Mouse (Mus musculus): ENCODE measurements around the gene Rap2c. TPM values are rescaled to one million over a fixed set of nuclear protein-coding genes. Genes with fewer than 3 reads are reported as not detected.

Rap2c gene
- 25.6 and 30.2 TPM in 2 replicates for polyA plus RNA-seq (2012; rRNA removed)

DNA sequence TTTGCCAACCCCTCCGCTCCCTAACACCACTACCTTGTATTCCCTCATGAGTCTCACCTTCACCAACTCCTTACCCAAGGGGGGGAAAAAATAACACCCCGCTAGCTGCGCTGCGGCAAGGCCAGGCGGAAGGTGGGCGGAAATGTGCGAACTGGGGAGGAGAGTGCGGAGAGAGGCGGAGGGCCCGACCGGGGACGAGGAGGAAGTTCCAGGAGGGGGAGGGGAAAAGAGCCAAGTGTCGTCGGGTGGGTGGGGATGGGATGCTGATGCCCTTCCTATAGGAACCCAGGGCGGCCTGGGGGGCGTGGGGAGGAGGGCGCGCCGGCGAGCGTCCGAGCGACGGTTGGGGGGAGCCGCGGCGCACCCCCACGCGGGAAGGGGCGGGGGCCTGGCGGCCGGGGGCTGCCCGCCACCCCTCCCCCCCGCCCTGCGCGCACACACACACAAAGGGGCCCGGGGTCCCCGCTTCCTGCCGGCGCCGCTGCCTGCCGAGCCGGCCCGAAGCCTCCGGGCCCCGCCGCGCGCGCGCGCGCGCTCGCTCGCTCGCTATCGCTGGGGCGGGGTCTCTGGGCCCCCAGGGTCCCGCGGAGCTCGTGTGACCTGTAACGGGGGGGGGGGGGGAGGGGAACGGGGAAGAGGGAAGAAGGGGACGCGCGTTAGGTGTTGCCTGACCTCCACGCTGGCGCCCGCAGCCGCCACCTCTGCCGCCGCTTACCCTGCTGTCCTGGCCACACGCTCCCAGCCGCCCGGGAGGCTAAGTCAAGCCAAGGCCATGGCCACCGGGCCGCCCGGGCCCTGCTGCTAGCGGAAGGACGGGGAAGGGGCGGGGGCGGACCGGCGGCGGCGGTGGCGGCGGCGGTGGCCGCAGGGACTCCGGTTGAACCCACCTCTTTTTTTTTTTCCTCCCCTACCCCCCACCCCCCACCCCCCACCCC is at the start of gene Rap2c:
Gene Rap2c, minus strand, starts transcription at position 168 of the 935 bp plus-strand sequence.
- peak; percentile 81 for DNase-seq (ENCODE audit: low read depth)
- TF ChIP-seq CTCF (IDR thresholded peaks at IDR 0.05; ENCODE audit: borderline replicate concordance, extremely low read depth, insufficient read depth, insufficient read length): no peak
- TF ChIP-seq POLR2A (IDR thresholded peaks at IDR 0.05; ENCODE audit: borderline replicate concordance, extremely low read depth, insufficient read depth, insufficient read length, poor library complexity, severe bottlenecking): 0 out of 2 replicates have a peak, but pooled peaks have one; percentile 36

DNA sequence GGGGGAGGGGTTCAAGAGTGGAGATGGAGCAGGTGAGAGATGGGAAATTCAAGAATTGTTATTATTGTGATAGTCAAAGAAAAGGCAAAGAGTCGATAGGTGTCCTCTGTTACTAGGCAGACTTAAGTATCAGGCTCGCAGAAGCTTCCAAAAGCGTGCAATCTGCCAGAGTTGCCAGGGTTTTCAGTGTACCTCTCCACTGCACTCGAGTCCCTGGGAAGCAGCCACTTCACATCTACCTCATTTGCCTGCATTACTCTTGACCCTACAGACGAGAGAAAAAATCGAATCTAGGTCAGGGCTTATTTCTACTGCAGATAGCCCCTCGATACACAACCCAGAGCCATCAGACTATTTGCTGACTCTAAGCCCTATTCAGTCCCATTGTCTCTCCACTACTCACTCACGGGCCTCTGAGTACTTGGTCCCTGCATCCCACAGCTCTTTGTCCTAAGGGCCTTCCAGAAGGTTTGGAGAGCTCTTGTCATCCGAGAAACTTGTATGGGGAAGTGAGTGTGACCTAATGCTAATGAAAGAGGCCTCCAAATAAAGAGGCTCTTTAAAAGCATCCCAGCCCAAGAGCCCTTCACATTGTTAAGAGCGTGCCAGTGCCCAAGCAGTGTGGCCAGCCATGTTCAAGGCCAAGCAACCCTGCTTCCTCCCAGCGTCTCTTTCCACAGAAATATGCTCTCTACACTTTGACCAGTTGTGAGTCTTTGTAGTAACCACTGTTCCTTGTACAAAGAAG is 48.9 kb upstream of the Rap2c start:
- TF ChIP-seq CTCF (IDR thresholded peaks at IDR 0.05; ENCODE audit: borderline replicate concordance, extremely low read depth, insufficient read depth, insufficient read length): no peak
- no peak for TF ChIP-seq POLR2A (IDR thresholded peaks at IDR 0.05; ENCODE audit: borderline replicate concordance, extremely low read depth, insufficient read depth, insufficient read length, poor library complexity, severe bottlenecking)
- peak; percentile 24 for DNase-seq (ENCODE audit: low read depth)

DNA sequence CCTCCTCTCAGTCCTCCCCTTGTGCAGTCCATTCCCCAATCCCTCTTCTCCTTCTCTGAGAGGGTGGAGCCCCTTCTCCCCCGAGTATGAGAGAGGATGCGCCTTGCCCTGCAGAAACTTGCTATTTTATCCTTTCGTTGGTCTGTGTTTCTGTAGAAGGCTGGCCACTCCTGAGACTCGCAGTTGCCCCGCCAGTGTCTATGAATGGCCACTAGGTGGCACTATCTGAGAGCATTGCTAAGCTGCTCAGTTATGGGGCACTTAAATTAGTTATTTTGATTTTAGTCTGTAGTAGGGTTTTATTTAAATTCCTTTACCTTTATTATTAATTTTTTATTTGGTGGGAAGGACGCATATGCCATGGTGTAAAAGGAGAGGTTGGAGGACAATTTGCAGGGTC is 48.0 kb upstream of the Rap2c start:
- DNase-seq (ENCODE audit: low read depth): peak; percentile 62
- TF ChIP-seq CTCF (IDR thresholded peaks at IDR 0.05; ENCODE audit: borderline replicate concordance, extremely low read depth, insufficient read depth, insufficient read length): peak; percentile 70; the same call in 1 of the 2 replicates
- no peak for TF ChIP-seq POLR2A (IDR thresholded peaks at IDR 0.05; ENCODE audit: borderline replicate concordance, extremely low read depth, insufficient read depth, insufficient read length, poor library complexity, severe bottlenecking)

DNA sequence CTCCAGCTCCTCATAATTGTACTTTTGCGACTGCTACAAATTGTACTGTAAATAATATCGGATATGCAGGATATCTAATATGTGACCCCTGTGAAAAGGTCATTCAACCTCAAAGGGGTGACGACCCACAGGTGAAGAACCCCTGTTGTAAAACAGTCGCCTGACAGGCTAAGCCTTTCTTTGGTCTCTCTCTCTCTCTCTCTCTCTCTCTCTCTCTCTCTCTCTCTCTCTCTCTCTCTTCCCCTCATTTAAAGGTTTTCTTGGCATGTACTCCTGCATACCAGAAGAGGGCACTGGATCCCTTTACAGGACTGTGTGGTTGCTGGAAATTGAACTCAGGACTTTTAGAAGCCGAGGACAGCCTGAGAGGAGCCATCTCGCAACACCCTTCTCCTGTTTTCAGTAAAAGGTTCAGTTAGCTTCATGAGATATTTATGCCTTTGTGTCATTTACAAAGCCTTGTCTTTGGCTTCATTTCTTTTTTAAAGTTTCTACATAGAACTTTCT is 47.4 kb upstream of the Rap2c start:
- TF ChIP-seq CTCF (IDR thresholded peaks at IDR 0.05; ENCODE audit: borderline replicate concordance, extremely low read depth, insufficient read depth, insufficient read length) (no peak), POLR2A (IDR thresholded peaks at IDR 0.05; ENCODE audit: borderline replicate concordance, extremely low read depth, insufficient read depth, insufficient read length, poor library complexity, severe bottlenecking) (no peak)
- peak; percentile 5 for DNase-seq (ENCODE audit: low read depth)

DNA sequence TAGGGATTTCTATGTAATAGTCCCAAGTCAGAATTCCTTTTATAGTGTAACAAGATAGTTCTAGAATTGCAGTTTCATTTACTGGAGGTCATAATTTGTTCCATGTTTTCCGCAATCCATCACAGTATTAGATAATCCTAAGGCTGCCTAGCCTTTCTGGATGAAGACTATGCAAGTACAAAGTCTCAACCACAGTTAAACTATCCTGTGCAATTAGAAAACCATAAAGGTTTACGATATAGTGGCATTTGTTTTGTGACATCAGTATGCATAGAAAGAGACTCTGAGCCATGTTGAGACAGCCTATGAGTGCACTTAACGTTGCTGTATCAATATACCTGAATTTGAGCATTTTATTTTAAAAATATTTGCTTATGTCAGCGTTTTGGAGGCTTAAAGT is 42.4 kb upstream of the Rap2c start:
- DNase-seq (ENCODE audit: low read depth): no peak
- TF ChIP-seq CTCF (IDR thresholded peaks at IDR 0.05; ENCODE audit: borderline replicate concordance, extremely low read depth, insufficient read depth, insufficient read length) (no peak), POLR2A (IDR thresholded peaks at IDR 0.05; ENCODE audit: borderline replicate concordance, extremely low read depth, insufficient read depth, insufficient read length, poor library complexity, severe bottlenecking) (no peak)

DNA sequence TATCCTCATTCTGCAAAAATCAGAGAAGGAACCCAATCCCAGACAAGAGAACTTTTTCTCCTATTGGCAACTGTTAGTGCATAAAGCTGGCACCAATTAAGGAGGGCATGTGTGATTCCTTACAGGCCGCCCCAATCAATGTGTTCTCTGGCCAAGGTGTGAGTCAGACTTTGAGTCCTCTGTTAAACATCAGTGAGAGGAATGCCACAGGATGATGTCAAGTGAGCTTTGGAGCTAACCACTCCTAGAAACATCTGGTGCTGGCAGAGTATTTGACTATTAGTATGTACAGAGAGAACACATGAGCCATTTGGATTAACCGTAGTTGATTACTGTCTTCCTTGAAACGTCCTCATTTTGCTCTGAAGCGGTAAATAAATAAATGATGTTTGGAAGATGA is 40.9 kb upstream of the Rap2c start:
- DNase-seq (ENCODE audit: low read depth): no peak
- TF ChIP-seq POLR2A (IDR thresholded peaks at IDR 0.05; ENCODE audit: borderline replicate concordance, extremely low read depth, insufficient read depth, insufficient read length, poor library complexity, severe bottlenecking) (no peak), CTCF (IDR thresholded peaks at IDR 0.05; ENCODE audit: borderline replicate concordance, extremely low read depth, insufficient read depth, insufficient read length) (no peak)

DNA sequence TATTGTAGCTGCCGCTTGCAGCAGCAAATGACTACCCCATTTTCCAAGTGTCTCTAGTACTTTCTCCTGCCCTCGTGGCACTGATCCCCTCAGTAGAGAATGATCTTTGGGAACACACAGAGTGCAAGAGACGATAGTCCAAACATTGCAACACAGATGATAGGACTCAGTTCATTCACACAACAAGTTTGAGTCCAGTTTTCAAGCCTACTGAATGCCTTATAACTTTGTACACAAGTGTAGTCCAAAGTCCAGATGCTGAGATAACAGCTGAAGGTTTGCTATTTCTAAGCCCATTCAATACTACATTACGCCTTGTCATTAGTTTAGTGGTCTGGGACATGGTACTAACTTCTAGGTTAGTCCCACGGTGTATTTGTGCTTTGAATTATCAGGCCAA is 40.5 kb upstream of the Rap2c start:
- TF ChIP-seq CTCF (IDR thresholded peaks at IDR 0.05; ENCODE audit: borderline replicate concordance, extremely low read depth, insufficient read depth, insufficient read length): no peak
- no peak for TF ChIP-seq POLR2A (IDR thresholded peaks at IDR 0.05; ENCODE audit: borderline replicate concordance, extremely low read depth, insufficient read depth, insufficient read length, poor library complexity, severe bottlenecking)
- no peak for DNase-seq (ENCODE audit: low read depth)

DNA sequence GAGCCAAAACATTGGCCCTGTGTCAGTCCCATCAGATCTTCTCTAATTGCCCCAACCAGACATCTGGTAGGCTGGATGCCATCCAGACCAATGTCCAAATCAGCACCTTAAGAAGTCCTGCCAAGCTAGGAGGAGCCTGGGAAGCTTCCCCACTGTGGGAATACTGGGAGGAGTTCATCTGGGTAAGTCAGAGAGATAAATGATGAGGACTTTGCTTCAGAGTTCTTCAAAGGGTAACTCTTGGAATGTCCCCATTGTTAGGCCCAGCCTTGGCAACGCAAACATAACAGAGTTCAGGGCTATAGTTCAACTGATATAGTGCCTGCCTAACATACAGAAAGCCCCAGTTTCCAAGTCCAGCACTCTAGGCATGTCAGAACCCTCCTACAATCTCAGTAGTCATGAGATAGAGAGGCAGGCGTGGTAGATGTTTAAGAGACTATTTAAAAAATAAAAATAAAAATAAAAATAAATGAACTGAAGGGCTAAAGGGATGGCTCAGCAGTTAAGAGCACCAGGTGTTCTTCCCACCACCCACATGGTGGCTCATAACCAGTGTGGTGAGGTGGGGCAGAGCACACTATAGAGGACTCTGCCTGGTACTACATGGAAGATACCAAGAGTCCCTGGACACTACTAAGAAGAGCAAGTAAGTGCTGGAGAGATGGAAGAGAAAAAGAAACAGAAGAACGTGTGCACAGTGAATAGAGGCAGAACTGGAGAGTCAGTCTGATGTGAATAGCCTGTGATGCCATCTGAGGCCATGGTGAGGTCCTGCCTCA is 34.1 kb upstream of the Rap2c start:
- TF ChIP-seq POLR2A (IDR thresholded peaks at IDR 0.05; ENCODE audit: borderline replicate concordance, extremely low read depth, insufficient read depth, insufficient read length, poor library complexity, severe bottlenecking): no peak
- no peak for TF ChIP-seq CTCF (IDR thresholded peaks at IDR 0.05; ENCODE audit: borderline replicate concordance, extremely low read depth, insufficient read depth, insufficient read length)
- DNase-seq (ENCODE audit: low read depth): peak; percentile 13

DNA sequence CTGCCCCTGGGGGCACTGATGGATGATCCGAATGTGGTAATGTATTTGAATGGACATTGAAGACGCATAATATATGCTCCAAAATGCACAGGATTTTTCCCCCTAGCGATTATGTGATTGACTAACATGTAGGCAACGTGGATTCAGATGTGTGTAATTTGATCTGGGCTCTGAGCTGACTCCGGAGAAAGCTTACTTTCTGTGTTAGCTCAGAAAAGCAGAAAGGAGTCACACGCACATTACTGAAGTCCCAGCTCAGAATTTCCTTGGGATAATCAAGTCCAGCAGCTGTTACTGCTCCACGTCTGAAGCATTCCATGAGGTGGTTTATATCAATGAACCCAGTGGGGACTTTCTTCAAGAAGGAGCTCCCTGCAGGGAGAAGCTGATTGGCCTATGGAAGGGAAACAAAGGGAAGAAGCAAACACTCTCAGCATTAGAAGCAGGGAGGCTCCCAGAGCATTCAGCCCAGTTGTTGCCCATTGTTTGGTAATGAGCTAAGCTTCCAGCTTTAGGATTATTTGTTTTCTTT is 17.9 kb upstream of the Rap2c start:
- peak; percentile 49 for DNase-seq (ENCODE audit: low read depth)
- TF ChIP-seq CTCF (IDR thresholded peaks at IDR 0.05; ENCODE audit: borderline replicate concordance, extremely low read depth, insufficient read depth, insufficient read length) (no peak), POLR2A (IDR thresholded peaks at IDR 0.05; ENCODE audit: borderline replicate concordance, extremely low read depth, insufficient read depth, insufficient read length, poor library complexity, severe bottlenecking) (no peak)

DNA sequence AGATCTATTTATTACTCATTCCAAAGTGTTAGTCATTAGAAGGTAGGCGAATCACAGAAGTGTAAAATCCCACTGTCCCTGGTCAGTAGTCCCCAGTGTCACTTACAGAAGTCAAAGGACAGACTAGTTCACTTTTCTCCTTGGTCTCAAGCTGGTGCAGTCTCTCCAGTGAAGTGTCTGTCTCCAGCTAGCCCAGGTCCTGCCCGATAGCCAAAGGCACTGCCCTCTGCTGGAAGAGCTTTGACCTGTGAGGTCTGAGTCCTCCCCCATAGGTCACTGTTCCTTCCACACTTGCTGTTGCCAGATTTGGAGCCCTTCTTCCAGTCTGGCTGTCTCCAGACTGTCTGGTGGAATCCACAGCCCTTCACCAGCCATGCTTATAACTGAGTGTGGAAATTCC is 2.1 kb upstream of the Rap2c start:
- TF ChIP-seq POLR2A (IDR thresholded peaks at IDR 0.05; ENCODE audit: borderline replicate concordance, extremely low read depth, insufficient read depth, insufficient read length, poor library complexity, severe bottlenecking) (no peak), CTCF (IDR thresholded peaks at IDR 0.05; ENCODE audit: borderline replicate concordance, extremely low read depth, insufficient read depth, insufficient read length) (peak; percentile 29; the same call in 1 of the 2 replicates)
- peak; percentile 21 for DNase-seq (ENCODE audit: low read depth)
